Mouse (Mus musculus): ENCODE measurements around the gene Cdh18. TPM values are rescaled to one million over a fixed set of nuclear protein-coding genes. Genes with fewer than 3 reads are reported as not detected.
"Not testable (repeated sequence)": the region's sequence is repeated elsewhere in the genome, so short reads cannot be mapped to it uniquely, and the experiment has no call there.

Cdh18 gene
- polyA plus RNA-seq, 1 experiment from 2014 or later: not detected

GRCm38 (mm10) chr15:23104668-23105380 lies 556.0 kb downstream of the Cdh18 start:
- H3K4me1 ChIP-seq (ENCODE audit: insufficient read depth, low read depth, low read length): no peaks in the 10 kb centered on the region
- DNase-seq (ENCODE audit: low spot score): no peak
- H3K4me3 ChIP-seq (ENCODE audit: low read depth, low read length): no peak overlapping the region
- ATAC-seq: no peak
- 50% methylated on average over 5 of the region's 5 CpGs for WGBS
- H3K36me3 ChIP-seq (ENCODE audit: insufficient read depth, low read length): no peaks in the 10 kb centered on the region
- H3K27ac ChIP-seq (ENCODE audit: low read length): no peak overlapping the region
- H3K9ac ChIP-seq (replicated peaks; ENCODE audit: low read depth): no peak overlapping the region
- H3K4me2 ChIP-seq (replicated peaks; ENCODE audit: low read depth, low read length): no peak overlapping the region
- H3K27me3 ChIP-seq (replicated peaks; ENCODE audit: insufficient read depth, low read length): no peaks in the 10 kb centered on the region
- TF ChIP-seq CTCF (IDR thresholded peaks at IDR 0.05) (no peak), EP300 (IDR thresholded peaks at IDR 0.05) (no peak)
- H3K9me3 ChIP-seq (ENCODE audit: low read length): no peaks in the 10 kb centered on the region

GRCm38 (mm10) chr15:23134950-23135715 lies 586.3 kb downstream of the Cdh18 start:
- no peak for DNase-seq (ENCODE audit: low spot score)
- Histone ChIP-seq H3K9ac (replicated peaks; ENCODE audit: low read depth) (no peak overlapping the region), H3K4me2 (replicated peaks; ENCODE audit: low read depth, low read length) (no peak overlapping the region), H3K4me3 (ENCODE audit: low read depth, low read length) (no peak overlapping the region), H3K4me1 (ENCODE audit: insufficient read depth, low read depth, low read length) (no peaks in the 10 kb centered on the region), H3K36me3 (ENCODE audit: insufficient read depth, low read length) (no peaks in the 10 kb centered on the region), H3K9me3 (ENCODE audit: low read length) (no peaks in the 10 kb centered on the region), H3K27ac (ENCODE audit: low read length) (no peak overlapping the region), H3K27me3 (replicated peaks; ENCODE audit: insufficient read depth, low read length) (no peaks in the 10 kb centered on the region)
- TF ChIP-seq CTCF (IDR thresholded peaks at IDR 0.05) (no peak), EP300 (IDR thresholded peaks at IDR 0.05) (no peak)
- 62% methylated on average over 6 of the region's 6 CpGs for WGBS
- no peak for ATAC-seq

GRCm38 (mm10) chr15:23136971-23137370 lies 588.1 kb downstream of the Cdh18 start:
- no peaks in the 10 kb centered on the region for H3K36me3 ChIP-seq (ENCODE audit: insufficient read depth, low read length)
- TF ChIP-seq CTCF (IDR thresholded peaks at IDR 0.05) (no peak), EP300 (IDR thresholded peaks at IDR 0.05) (no peak)
- H3K4me3 ChIP-seq (ENCODE audit: low read depth, low read length): no peak overlapping the region
- no peaks in the 10 kb centered on the region for H3K4me1 ChIP-seq (ENCODE audit: insufficient read depth, low read depth, low read length)
- 78% methylated on average over 3 of the region's 3 CpGs for WGBS
- no peak overlapping the region for H3K27ac ChIP-seq (ENCODE audit: low read length)
- no peak overlapping the region for H3K9ac ChIP-seq (replicated peaks; ENCODE audit: low read depth)
- no peaks in the 10 kb centered on the region for H3K27me3 ChIP-seq (replicated peaks; ENCODE audit: insufficient read depth, low read length)
- H3K4me2 ChIP-seq (replicated peaks; ENCODE audit: low read depth, low read length): no peak overlapping the region
- DNase-seq (ENCODE audit: low spot score): no peak
- no peak for ATAC-seq
- no peaks in the 10 kb centered on the region for H3K9me3 ChIP-seq (ENCODE audit: low read length)

GRCm38 (mm10) chr15:23142907-23143306 lies 594.1 kb downstream of the Cdh18 start:
- H3K4me1 ChIP-seq (ENCODE audit: insufficient read depth, low read depth, low read length); H3K27ac ChIP-seq (ENCODE audit: low read length); H3K4me3 ChIP-seq (ENCODE audit: low read depth, low read length); H3K36me3 ChIP-seq (ENCODE audit: insufficient read depth, low read length); DNase-seq (ENCODE audit: low spot score); ATAC-seq; H3K9ac ChIP-seq (replicated peaks; ENCODE audit: low read depth); H3K4me2 ChIP-seq (replicated peaks; ENCODE audit: low read depth, low read length); H3K9me3 ChIP-seq (ENCODE audit: low read length); H3K27me3 ChIP-seq (replicated peaks; ENCODE audit: insufficient read depth, low read length): not testable (repeated sequence)
- no CpG with 5 or more reads among the region's 1 CpGs for WGBS

- Histone ChIP-seq H3K4me3 (ENCODE audit: low read depth, low read length) (no peak overlapping the region), H3K36me3 (ENCODE audit: insufficient read depth, low read length) (no peaks in the 10 kb centered on the region), H3K4me1 (ENCODE audit: insufficient read depth, low read depth, low read length) (no peaks in the 10 kb centered on the region), H3K27ac (ENCODE audit: low read length) (no peak overlapping the region), H3K27me3 (replicated peaks; ENCODE audit: insufficient read depth, low read length) (no peaks in the 10 kb centered on the region), H3K9ac (replicated peaks; ENCODE audit: low read depth) (no peak overlapping the region), H3K4me2 (replicated peaks; ENCODE audit: low read depth, low read length) (no peak overlapping the region), H3K9me3 (ENCODE audit: low read length) (no peaks in the 10 kb centered on the region)
- no peak for TF ChIP-seq EP300 (IDR thresholded peaks at IDR 0.05)
- no peak for TF ChIP-seq CTCF (IDR thresholded peaks at IDR 0.05)
- 77% methylated on average over 2 of the region's 2 CpGs for whole genome bisulfite sequencing
- DNase-seq (ENCODE audit: low spot score) (no peak), ATAC-seq (no peak)
Measured at GRCm38 (mm10) chr15:23155883-23156282, 607.1 kb downstream of the Cdh18 start.

GRCm38 (mm10) chr15:23164869-23165268 lies 616.0 kb downstream of the Cdh18 start:
- H3K9me3 ChIP-seq (ENCODE audit: low read length): no peaks in the 10 kb centered on the region
- H3K4me1 ChIP-seq (ENCODE audit: insufficient read depth, low read depth, low read length): no peaks in the 10 kb centered on the region
- no peak overlapping the region for H3K9ac ChIP-seq (replicated peaks; ENCODE audit: low read depth)
- no peak overlapping the region for H3K4me3 ChIP-seq (ENCODE audit: low read depth, low read length)
- no peaks in the 10 kb centered on the region for H3K27me3 ChIP-seq (replicated peaks; ENCODE audit: insufficient read depth, low read length)
- TF ChIP-seq EP300 (IDR thresholded peaks at IDR 0.05) (no peak), CTCF (IDR thresholded peaks at IDR 0.05) (no peak)
- ATAC-seq (no peak), DNase-seq (ENCODE audit: low spot score) (no peak)
- H3K27ac ChIP-seq (ENCODE audit: low read length): no peak overlapping the region
- 74% methylated on average over 4 of the region's 4 CpGs for WGBS
- no peaks in the 10 kb centered on the region for H3K36me3 ChIP-seq (ENCODE audit: insufficient read depth, low read length)
- no peak overlapping the region for H3K4me2 ChIP-seq (replicated peaks; ENCODE audit: low read depth, low read length)
